Mouse (Mus musculus): ENCODE measurements around the gene Lrpprc.

The Lrpprc gene

DNA sequence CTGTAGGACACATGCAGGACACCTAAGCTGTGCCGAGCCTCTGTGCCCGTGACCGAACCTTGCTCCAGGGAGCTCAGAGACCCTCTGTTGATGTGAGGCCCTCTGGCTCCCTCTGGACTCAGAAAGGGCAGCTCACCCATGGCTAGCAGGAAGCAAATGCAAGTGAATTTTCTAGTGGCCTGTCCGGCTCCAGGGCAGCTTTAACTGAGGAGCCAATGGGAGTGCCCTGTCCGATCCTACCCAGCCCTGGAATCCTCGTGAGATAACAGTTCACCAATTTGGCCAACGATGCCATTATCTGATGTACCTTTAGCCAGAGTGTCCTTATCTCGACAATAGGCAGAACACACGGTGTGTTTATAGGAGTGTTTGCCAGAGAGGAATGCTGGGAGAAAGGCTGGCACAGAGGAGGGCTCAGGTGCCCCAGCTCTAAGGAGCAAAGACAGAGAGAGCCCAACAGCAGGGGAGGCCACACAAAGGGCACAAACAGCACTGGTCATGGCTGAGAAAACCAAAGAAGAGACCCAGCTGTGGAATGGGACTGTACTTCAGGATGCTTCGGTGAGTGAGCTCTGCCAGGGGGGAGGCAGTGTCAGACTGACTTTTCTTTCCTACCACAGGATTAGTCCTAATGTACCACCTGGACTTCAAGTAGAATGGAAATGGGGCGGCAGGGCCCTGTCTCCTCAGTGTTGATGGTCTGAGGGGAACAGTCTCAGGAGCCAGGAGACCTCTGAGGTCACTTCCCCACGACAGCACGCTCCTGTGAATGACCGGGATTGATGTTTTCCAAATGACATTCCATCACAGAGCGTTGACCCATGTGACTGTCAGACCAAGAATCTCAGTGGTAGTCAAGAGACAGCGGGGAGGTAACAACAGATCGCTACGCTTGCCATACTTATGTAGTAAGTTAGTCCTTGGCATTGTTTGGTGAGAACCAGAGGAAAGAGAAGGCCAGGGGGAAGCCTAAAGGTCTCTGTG is 107.6 kb downstream of the Lrpprc start, which contains the start of gene Abcg5:
TSS of gene Abcg5 (minus strand) at position 278 of the 984 bp plus-strand sequence.
- no peaks in the 10 kb centered on the region for H3K27me3 ChIP-seq (ENCODE audit: control insufficient read depth, insufficient read depth, low read length, poor library complexity, severe bottlenecking)
- DNase-seq (ENCODE audit: low read depth, low spot score): no peak
- H3K36me3 ChIP-seq (ENCODE audit: control insufficient read depth, insufficient read depth, low read length, poor library complexity, severe bottlenecking): no peaks in the 10 kb centered on the region

DNA sequence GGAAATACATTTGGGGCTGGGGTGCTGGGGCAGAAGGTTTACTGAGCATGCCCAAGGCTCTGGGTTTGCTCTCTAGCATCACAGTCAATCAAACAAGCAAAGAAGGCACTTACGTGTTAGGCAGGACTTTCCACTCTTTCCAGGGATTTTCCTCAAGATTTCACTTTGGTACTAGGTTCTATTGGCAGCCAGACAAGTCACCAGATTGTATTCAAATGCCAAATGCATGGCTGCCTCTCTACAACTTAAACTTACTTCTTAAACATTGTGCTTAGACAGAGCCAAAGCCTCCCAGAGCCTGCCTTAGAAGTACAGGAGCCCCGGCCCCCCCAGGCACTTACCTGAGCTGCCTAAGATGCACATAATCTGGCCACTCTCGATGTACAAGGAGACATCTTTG is 108.9 kb downstream of the Lrpprc start:
- DNase-seq (ENCODE audit: low read depth, low spot score): no peak

GRCm38 (mm10) chr17:84677595-84677994 is 113.0 kb downstream of the Lrpprc start:
- DNase-seq (ENCODE audit: low read depth, low spot score): no peak
- Histone ChIP-seq H3K27me3 (ENCODE audit: control insufficient read depth, insufficient read depth, low read length, poor library complexity, severe bottlenecking) (no peaks in the 10 kb centered on the region; the same call in 1 of the 2 replicates), H3K36me3 (ENCODE audit: control insufficient read depth, insufficient read depth, low read length, poor library complexity, severe bottlenecking) (no peaks in the 10 kb centered on the region)

More for the DNA sequence above, 108.9 kb downstream of the Lrpprc start:
- Histone ChIP-seq H3K36me3 (ENCODE audit: control insufficient read depth, insufficient read depth, low read length, poor library complexity, severe bottlenecking) (no peaks in the 10 kb centered on the region), H3K27me3 (ENCODE audit: control insufficient read depth, insufficient read depth, low read length, poor library complexity, severe bottlenecking) (no peaks in the 10 kb centered on the region)

GRCm38 (mm10) chr17:84675951-84676366 is 114.6 kb downstream of the Lrpprc start, which contains the start of gene Abcg8:
Abcg8 (plus strand) TSS chr17:84676302.
- no peaks in the 10 kb centered on the region for H3K36me3 ChIP-seq (ENCODE audit: control insufficient read depth, insufficient read depth, low read length, poor library complexity, severe bottlenecking)
- no peak for DNase-seq (ENCODE audit: low read depth, low spot score)
- no peaks in the 10 kb centered on the region; the same call in 1 of the 2 replicates for H3K27me3 ChIP-seq (ENCODE audit: control insufficient read depth, insufficient read depth, low read length, poor library complexity, severe bottlenecking)

GRCm38 (mm10) chr17:84675204-84675603 is 115.4 kb downstream of the Lrpprc start:
- H3K27me3 ChIP-seq (ENCODE audit: control insufficient read depth, insufficient read depth, low read length, poor library complexity, severe bottlenecking): no peaks in the 10 kb centered on the region; the same call in 1 of the 2 replicates
- no peak for DNase-seq (ENCODE audit: low read depth, low spot score)
- no peaks in the 10 kb centered on the region for H3K36me3 ChIP-seq (ENCODE audit: control insufficient read depth, insufficient read depth, low read length, poor library complexity, severe bottlenecking)

DNA sequence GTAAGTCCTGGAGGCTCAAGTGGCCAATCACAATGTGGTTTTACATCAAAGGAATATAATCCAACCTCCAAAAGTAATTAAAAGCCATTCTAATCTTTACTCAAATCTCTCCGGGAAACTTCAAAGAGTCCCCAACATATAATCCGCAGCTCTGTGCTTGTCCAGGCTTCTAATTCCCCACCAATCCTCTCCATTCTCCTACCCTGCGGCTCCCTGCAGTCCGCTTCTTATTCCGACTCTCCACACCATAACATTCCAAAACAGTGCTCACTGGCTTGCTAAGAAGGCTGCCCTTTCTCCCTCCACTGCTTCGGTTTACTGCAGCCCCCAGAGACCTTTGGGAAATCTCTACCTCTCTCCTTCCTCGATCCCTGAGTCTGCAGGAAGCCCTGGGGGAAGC is 116.5 kb downstream of the Lrpprc start:
- no peaks in the 10 kb centered on the region; the same call in 1 of the 2 replicates for H3K27me3 ChIP-seq (ENCODE audit: control insufficient read depth, insufficient read depth, low read length, poor library complexity, severe bottlenecking)
- no peak for DNase-seq (ENCODE audit: low read depth, low spot score)
- no peaks in the 10 kb centered on the region for H3K36me3 ChIP-seq (ENCODE audit: control insufficient read depth, insufficient read depth, low read length, poor library complexity, severe bottlenecking)

GRCm38 (mm10) chr17:84672376-84673369 is 117.9 kb downstream of the Lrpprc start:
- Histone ChIP-seq H3K27me3 (ENCODE audit: control insufficient read depth, insufficient read depth, low read length, poor library complexity, severe bottlenecking) (no peaks in the 10 kb centered on the region; the same call in 1 of the 2 replicates), H3K36me3 (ENCODE audit: control insufficient read depth, insufficient read depth, low read length, poor library complexity, severe bottlenecking) (no peaks in the 10 kb centered on the region)
- DNase-seq (ENCODE audit: low read depth, low spot score): no peak

GRCm38 (mm10) chr17:84667848-84668247 is 122.7 kb downstream of the Lrpprc start:
- no peak for DNase-seq (ENCODE audit: low read depth, low spot score)
- no peaks in the 10 kb centered on the region for H3K36me3 ChIP-seq (ENCODE audit: control insufficient read depth, insufficient read depth, low read length, poor library complexity, severe bottlenecking)
- no peaks in the 10 kb centered on the region for H3K27me3 ChIP-seq (ENCODE audit: control insufficient read depth, insufficient read depth, low read length, poor library complexity, severe bottlenecking)

DNA sequence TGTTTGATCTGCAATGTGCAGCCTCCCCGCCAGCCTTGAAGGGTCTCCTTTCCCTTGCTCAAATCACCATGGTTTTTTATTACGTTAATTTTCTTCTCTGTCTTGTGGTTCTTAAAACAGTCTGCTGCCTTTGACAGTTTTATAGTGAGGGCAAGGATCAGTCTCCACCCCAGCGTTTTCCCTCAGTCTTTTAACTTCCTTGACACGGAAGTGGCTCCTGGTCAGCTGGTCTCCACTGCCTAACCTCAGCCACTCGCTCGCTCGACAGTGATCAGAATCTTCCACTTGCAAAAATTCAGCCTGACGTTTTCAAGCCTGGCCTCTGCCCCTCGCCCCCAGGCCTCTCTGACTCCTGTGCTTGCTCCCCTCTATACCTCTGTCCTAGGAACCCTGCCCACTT is 124.9 kb downstream of the Lrpprc start:
- Histone ChIP-seq H3K27me3 (ENCODE audit: control insufficient read depth, insufficient read depth, low read length, poor library complexity, severe bottlenecking) (no peaks in the 10 kb centered on the region), H3K36me3 (ENCODE audit: control insufficient read depth, insufficient read depth, low read length, poor library complexity, severe bottlenecking) (no peaks in the 10 kb centered on the region)
- DNase-seq (ENCODE audit: low read depth, low spot score): no peak

- H3K36me3 ChIP-seq (ENCODE audit: control insufficient read depth, insufficient read depth, low read length, poor library complexity, severe bottlenecking): no peaks in the 10 kb centered on the region
- no peak for DNase-seq (ENCODE audit: low read depth, low spot score)
- H3K27me3 ChIP-seq (ENCODE audit: control insufficient read depth, insufficient read depth, low read length, poor library complexity, severe bottlenecking): no peaks in the 10 kb centered on the region
These were observed 125.5 kb downstream of the Lrpprc start for GRCm38 (mm10) chr17:84665053-84665452.

DNA sequence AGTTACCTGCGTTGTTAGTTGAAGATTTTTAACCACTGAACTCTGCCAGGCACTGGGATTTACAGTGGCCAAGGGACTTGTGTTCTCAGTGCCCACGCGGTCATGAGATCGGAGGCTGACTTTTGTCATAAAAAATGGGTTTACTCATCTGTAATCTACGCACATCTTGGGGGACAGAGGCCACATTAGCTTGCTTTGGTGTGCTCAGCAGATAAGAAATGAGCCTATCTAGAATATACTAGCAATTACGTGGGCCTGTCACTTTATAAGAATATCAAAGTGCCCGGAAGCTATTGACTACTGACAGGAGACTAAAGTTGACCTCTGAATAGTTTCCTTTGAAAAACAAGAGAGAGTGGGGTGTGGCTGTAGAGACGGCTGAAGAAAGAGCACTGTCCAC is 131.6 kb downstream of the Lrpprc start:
- H3K36me3 ChIP-seq (ENCODE audit: control insufficient read depth, insufficient read depth, low read length, poor library complexity, severe bottlenecking): no peaks in the 10 kb centered on the region
- no peak for DNase-seq (ENCODE audit: low read depth, low spot score)
- H3K27me3 ChIP-seq (ENCODE audit: control insufficient read depth, insufficient read depth, low read length, poor library complexity, severe bottlenecking): no peaks in the 10 kb centered on the region

DNA sequence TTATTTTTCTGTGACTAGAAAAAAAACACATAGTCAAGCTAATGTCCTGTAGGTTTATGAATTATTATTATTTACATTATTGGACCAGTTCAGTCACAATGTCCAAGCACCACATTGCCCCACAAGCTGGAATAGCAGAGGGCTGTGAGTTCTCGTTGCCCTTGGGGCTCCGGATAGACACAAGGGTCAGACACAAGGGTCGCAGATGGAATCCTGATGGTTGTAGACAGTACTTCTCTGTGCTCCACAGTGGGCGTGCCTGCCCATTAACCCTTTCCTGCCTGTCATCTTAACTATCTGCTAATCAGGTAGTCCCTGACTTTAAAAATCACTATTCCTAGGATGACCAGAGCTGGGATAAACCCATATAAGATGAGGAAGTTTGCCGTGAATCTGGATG is 132.4 kb downstream of the Lrpprc start:
- H3K27me3 ChIP-seq (ENCODE audit: control insufficient read depth, insufficient read depth, low read length, poor library complexity, severe bottlenecking): no peaks in the 10 kb centered on the region
- no peak for DNase-seq (ENCODE audit: low read depth, low spot score)
- no peaks in the 10 kb centered on the region for H3K36me3 ChIP-seq (ENCODE audit: control insufficient read depth, insufficient read depth, low read length, poor library complexity, severe bottlenecking)

GRCm38 (mm10) chr17:84657782-84658181 is 132.8 kb downstream of the Lrpprc start:
- no peaks in the 10 kb centered on the region for H3K36me3 ChIP-seq (ENCODE audit: control insufficient read depth, insufficient read depth, low read length, poor library complexity, severe bottlenecking)
- no peaks in the 10 kb centered on the region for H3K27me3 ChIP-seq (ENCODE audit: control insufficient read depth, insufficient read depth, low read length, poor library complexity, severe bottlenecking)
- DNase-seq (ENCODE audit: low read depth, low spot score): no peak

DNA sequence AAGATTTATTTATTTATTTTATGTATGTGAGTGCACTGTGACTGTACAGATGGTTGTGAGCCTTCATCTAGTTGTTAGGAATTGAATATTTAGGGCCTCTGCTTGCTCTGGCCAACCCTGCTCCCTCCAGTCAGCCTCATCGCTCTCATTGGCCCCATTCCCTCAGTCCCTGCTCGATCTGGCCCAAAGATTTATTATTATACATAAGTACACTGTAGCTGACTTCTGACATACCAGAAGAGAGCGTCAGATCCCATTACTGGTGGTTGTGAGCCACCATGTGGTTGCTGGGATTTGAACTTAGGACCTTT is 133.2 kb downstream of the Lrpprc start:
- no peak for DNase-seq (ENCODE audit: low read depth, low spot score)
- H3K36me3 ChIP-seq (ENCODE audit: control insufficient read depth, insufficient read depth, low read length, poor library complexity, severe bottlenecking): no peaks in the 10 kb centered on the region
- H3K27me3 ChIP-seq (ENCODE audit: control insufficient read depth, insufficient read depth, low read length, poor library complexity, severe bottlenecking): no peaks in the 10 kb centered on the region

Measured in splenic B cell, adult 2 months (primary cell).